ENCODE assay signal across 15 mouse cellular contexts in genomic region chr6:53537530-53537929, GRCm38 (mm10).
DNase-seq lines count a peak whose midpoint lies in the region; ATAC-seq lines count a peak whose summit lies in the region.
"Had no signal": no experiment of that assay in that cellular context is flagged by ENCODE, and none has a peak within 500 bp of the region (broad histone marks: within the 10 kb centered on the region; RNA-seq: fewer than 3 reads in every experiment).

No protein-coding gene starts in this region.

- no peak for DNase-seq in cerebellum, postnatal 4 days (ENCODE audit: low spot score in 2 of 2)
- DNase-seq in retina, adult 2 months (ENCODE audit: low read depth, low spot score), result peak; percentile 23
- no peak for DNase-seq in retina, embryonic 14.5 days (ENCODE audit: low spot score)
- DNase-seq in thymus, postnatal 0 days (ENCODE audit: low spot score), result no peak
- DNase-seq: adrenal gland, adult 2 months; thymus, adult 2 months had no signal

- H3K4me2 ChIP-seq in heart, embryonic 13.5 days, result no peak overlapping the region
- no peak overlapping the region for H3K4me2 ChIP-seq in forebrain, embryonic 13.5 days
- H3K4me2 ChIP-seq: kidney, embryonic 15.5 days; lung, embryonic 15.5 days had no signal

- WGBS in heart, embryonic 13.5 days, result 80% methylated on average over 4 of the region's 4 CpGs
- 90% methylated on average over 4 of the region's 4 CpGs for WGBS in forebrain, embryonic 13.5 days

- H3K9me3 ChIP-seq in heart, embryonic 13.5 days, result no peaks in the 10 kb centered on the region
- no peaks in the 10 kb centered on the region for H3K9me3 ChIP-seq in forebrain, embryonic 13.5 days (replicated peaks)
- H3K9me3 ChIP-seq: kidney, embryonic 15.5 days; lung, embryonic 15.5 days had no signal

- H3K4me1 ChIP-seq in heart, embryonic 13.5 days, result peaks cover 20% of the 10 kb centered on the region
- no peaks in the 10 kb centered on the region for H3K4me1 ChIP-seq in forebrain, embryonic 13.5 days
- H3K4me1 ChIP-seq: kidney, embryonic 15.5 days; lung, embryonic 15.5 days had no signal

- ATAC-seq in cerebellum, adult (ENCODE audit: insufficient number of reproducible peaks, low FRiP score, low TSS enrichment), result peak; percentile 89
- ATAC-seq in heart, embryonic 13.5 days (ENCODE audit: extremely low read depth, insufficient number of reproducible peaks, low FRiP score, low TSS enrichment), result no peak
- no peak for ATAC-seq in forebrain, embryonic 13.5 days
- ATAC-seq in frontal cortex, adult (ENCODE audit: low TSS enrichment), result no peak
- ATAC-seq: inflammation-experienced regulatory T-cells, adult 6 months; Patski had no signal

- H3K4me3 ChIP-seq in heart, embryonic 13.5 days, result no peak overlapping the region
- H3K4me3 ChIP-seq in forebrain, embryonic 13.5 days, result no peak overlapping the region
- H3K4me3 ChIP-seq: kidney, embryonic 15.5 days; lung, embryonic 15.5 days had no signal

- H3K27me3 ChIP-seq in heart, embryonic 13.5 days (replicated peaks), result no peaks in the 10 kb centered on the region
- no peaks in the 10 kb centered on the region for H3K27me3 ChIP-seq in forebrain, embryonic 13.5 days
- H3K27me3 ChIP-seq: CH12.LX; kidney, embryonic 15.5 days; lung, embryonic 15.5 days; Patski had no signal

- no peak overlapping the region for H3K9ac ChIP-seq in heart, embryonic 13.5 days
- no peak overlapping the region for H3K9ac ChIP-seq in forebrain, embryonic 13.5 days
- H3K9ac ChIP-seq: kidney, embryonic 15.5 days; lung, embryonic 15.5 days had no signal

- peak overlapping the region; percentile 38 for H3K27ac ChIP-seq in heart, embryonic 13.5 days (replicated peaks)
- no peak overlapping the region for H3K27ac ChIP-seq in forebrain, embryonic 13.5 days
- H3K27ac ChIP-seq: kidney, embryonic 15.5 days; lung, embryonic 15.5 days had no signal

- H3K36me3 ChIP-seq in heart, embryonic 13.5 days, result no peaks in the 10 kb centered on the region
- no peaks in the 10 kb centered on the region for H3K36me3 ChIP-seq in forebrain, embryonic 13.5 days (ENCODE audit: poor library complexity, severe bottlenecking)
- H3K36me3 ChIP-seq: kidney, embryonic 15.5 days; lung, embryonic 15.5 days had no signal
